Mouse (Mus musculus): Measurements from ENCODE around the gene Slc7a15. TPM values are rescaled to one million over a fixed set of nuclear protein-coding genes. Genes with fewer than 3 reads are reported as not detected.

The Slc7a15 gene
- polyA plus RNA-seq (2012; rRNA removed): 0.08 TPM in 1 of 2 replicates, not detected in the other

DNA sequence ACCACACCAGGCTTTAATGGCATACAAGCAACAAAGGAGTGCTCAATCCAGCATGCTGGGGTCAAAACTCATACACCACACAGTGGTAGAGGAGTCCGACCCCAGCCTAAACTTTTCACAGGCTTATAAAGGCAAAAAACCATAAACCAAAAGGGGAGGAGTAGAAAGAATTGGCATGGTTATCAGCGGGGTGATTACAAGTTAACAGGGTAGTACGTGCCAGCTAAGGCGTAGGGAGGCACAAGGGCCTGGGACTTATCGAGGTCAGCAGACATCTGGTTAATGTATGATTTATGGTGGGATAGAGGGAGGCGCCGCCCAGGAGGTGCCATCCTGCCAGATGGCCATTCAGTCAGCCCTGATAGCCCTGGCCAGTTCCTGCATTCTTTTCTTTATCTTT, at the start of gene Slc7a15:
Slc7a15 (minus strand) TSS at position 101 of the 400 bp plus-strand sequence.

GRCm38 (mm10) chr12:8499871-8500596, 98.8 kb downstream of the Slc7a15 start, which contains the start of gene Rhob:
Rhob (minus strand) TSS chr12:8500009.

Other genes with a start within 250 kb of the Slc7a15 start
- 71.4 and 110 TPM in 2 replicates for gene Rhob, start 99.1 kb downstream of the Slc7a15 start, polyA plus RNA-seq (2012; rRNA removed)
- 9.9 and 12.4 TPM in 2 replicates for gene Pum2, start 75.1 kb upstream of the Slc7a15 start, polyA plus RNA-seq (2012; rRNA removed)
- 83.5 and 107 TPM in 2 replicates for gene Sdc1, start 172.3 kb upstream of the Slc7a15 start, polyA plus RNA-seq (2012; rRNA removed)